ENCODE assay signal across 8 mouse cellular contexts in genomic region chr1:170590041-170590360, GRCm38 (mm10). TPM values are rescaled to one million over a fixed set of nuclear protein-coding genes. Genes with fewer than 3 reads are reported as not detected.
DNase-seq lines count a peak whose midpoint lies in the region; ATAC-seq and TF ChIP-seq lines count a peak whose summit lies in the region.

No protein-coding gene starts in this region.

- DNase-seq in lung, embryonic 14.5 days: peak; percentile 21
- no peak for DNase-seq in lung, adult 18-20 months
- DNase-seq in thymus, adult 18-20 months: no peak
- no peak for DNase-seq in thymus, postnatal 0 days (ENCODE audit: low spot score)
- no peak for DNase-seq in layer of hippocampus, postnatal 36 days

- H3K4me3 ChIP-seq in lung, embryonic 14.5 days (ENCODE audit: low read depth, low read length): peak overlapping the region; percentile 80
- H3K4me3 ChIP-seq in embryonic facial prominence, embryonic 13.5 days: peak overlapping the region; percentile 75
- peak overlapping the region; percentile 69 for H3K4me3 ChIP-seq in intestine, embryonic 16.5 days (ENCODE audit: low read length)
- peak overlapping the region; percentile 86 for H3K4me3 ChIP-seq in neural tube, embryonic 13.5 days

- peak overlapping the region; percentile 78 for H3K9ac ChIP-seq in lung, embryonic 14.5 days
- peak overlapping the region; percentile 80 for H3K9ac ChIP-seq in embryonic facial prominence, embryonic 13.5 days
- peak overlapping the region; percentile 88 for H3K9ac ChIP-seq in intestine, embryonic 16.5 days (ENCODE audit: low read depth, low read length)
- H3K9ac ChIP-seq in neural tube, embryonic 13.5 days: peak overlapping the region; percentile 96

- peaks cover 6% of the 10 kb centered on the region; the same call in 1 of the 2 replicates for H3K4me1 ChIP-seq in lung, embryonic 14.5 days (ENCODE audit: insufficient read depth)
- H3K4me1 ChIP-seq in embryonic facial prominence, embryonic 13.5 days: peaks cover 9% of the 10 kb centered on the region
- H3K4me1 ChIP-seq in intestine, embryonic 16.5 days (ENCODE audit: control insufficient read depth, insufficient read depth, low read length): peaks cover 8% of the 10 kb centered on the region; the same call in 1 of the 2 replicates
- H3K4me1 ChIP-seq in neural tube, embryonic 13.5 days (replicated peaks): peaks cover 28% of the 10 kb centered on the region

- 2% methylated on average over 11 of the region's 11 CpGs for WGBS in lung, embryonic 14.5 days
- WGBS in embryonic facial prominence, embryonic 13.5 days: 3% methylated on average over 11 of the region's 11 CpGs
- 4% methylated on average over 11 of the region's 11 CpGs for WGBS in intestine, embryonic 16.5 days
- 2% methylated on average over 11 of the region's 11 CpGs for WGBS in neural tube, embryonic 13.5 days

- H3K36me3 ChIP-seq in lung, embryonic 14.5 days (ENCODE audit: insufficient read depth): 0 out of 2 replicates have a peak, but pooled peaks cover 4% of the 10 kb centered on the region
- no peaks in the 10 kb centered on the region for H3K36me3 ChIP-seq in embryonic facial prominence, embryonic 13.5 days
- no peaks in the 10 kb centered on the region for H3K36me3 ChIP-seq in intestine, embryonic 16.5 days (ENCODE audit: control insufficient read depth, insufficient read depth, low read length)
- H3K36me3 ChIP-seq in neural tube, embryonic 13.5 days: peaks cover 8% of the 10 kb centered on the region; the same call in 1 of the 2 replicates

- H3K9me3 ChIP-seq in lung, embryonic 14.5 days (ENCODE audit: low read depth, low read length): peaks cover 4% of the 10 kb centered on the region; the same call in 1 of the 2 replicates
- no peaks in the 10 kb centered on the region for H3K9me3 ChIP-seq in embryonic facial prominence, embryonic 13.5 days
- peaks cover 7% of the 10 kb centered on the region; the same call in 1 of the 2 replicates for H3K9me3 ChIP-seq in intestine, embryonic 16.5 days (ENCODE audit: control insufficient read depth, low read length)
- H3K9me3 ChIP-seq in neural tube, embryonic 13.5 days: peaks cover 9% of the 10 kb centered on the region; the same call in 1 of the 2 replicates

- H3K4me2 ChIP-seq in lung, embryonic 14.5 days: peak overlapping the region; percentile 99
- H3K4me2 ChIP-seq in embryonic facial prominence, embryonic 13.5 days: peak overlapping the region; percentile 86
- peak overlapping the region; percentile 97 for H3K4me2 ChIP-seq in intestine, embryonic 16.5 days (ENCODE audit: low read depth, low read length)
- H3K4me2 ChIP-seq in neural tube, embryonic 13.5 days: peak overlapping the region; percentile 92

- H3K27ac ChIP-seq in lung, embryonic 14.5 days (ENCODE audit: low read depth): no peak overlapping the region
- no peak overlapping the region for H3K27ac ChIP-seq in embryonic facial prominence, embryonic 13.5 days
- H3K27ac ChIP-seq in intestine, embryonic 16.5 days (ENCODE audit: low read length): 0 out of 2 replicates have a peak overlapping the region, but pooled peaks have one; percentile 34
- H3K27ac ChIP-seq in neural tube, embryonic 13.5 days (replicated peaks): no peak overlapping the region

- no peaks in the 10 kb centered on the region for H3K27me3 ChIP-seq in lung, embryonic 14.5 days (ENCODE audit: insufficient read depth, low read length)
- H3K27me3 ChIP-seq in embryonic facial prominence, embryonic 13.5 days: peaks cover 10% of the 10 kb centered on the region
- H3K27me3 ChIP-seq in intestine, embryonic 16.5 days (replicated peaks; ENCODE audit: control insufficient read depth, insufficient read depth, low read length): no peaks in the 10 kb centered on the region
- no peaks in the 10 kb centered on the region for H3K27me3 ChIP-seq in neural tube, embryonic 13.5 days

- ATAC-seq in lung, embryonic 14.5 days (ENCODE audit: insufficient read depth): no peak
- no peak for ATAC-seq in embryonic facial prominence, embryonic 13.5 days (ENCODE audit: insufficient number of reproducible peaks, insufficient read depth, low FRiP score, low TSS enrichment, low read depth)
- ATAC-seq in intestine, embryonic 16.5 days: no peak
- ATAC-seq in neural tube, embryonic 13.5 days (ENCODE audit: low read depth): no peak

- no peak for TF ChIP-seq CTCF in lung, embryonic 14.5 days (IDR thresholded peaks at IDR 0.05; ENCODE audit: low read depth)

RNA-seq across cellular contexts. Expression of gene Nos1ap, which starts 0.3 kb away (rescaled TPM):
- polyA plus RNA-seq in lung, embryonic 14.5 days (2014; fragmentation: Nextera tagmentation; extraction: Ambion mirVana): 7.9 and 9.8 TPM in 2 replicates
- 6.2 and 9.1 TPM in 2 replicates for polyA plus RNA-seq in embryonic facial prominence, embryonic 13.5 days (2015; fragmentation: Nextera tagmentation; extraction: Ambion mirVana)
- 6.2 and 8.1 TPM in 2 replicates for polyA plus RNA-seq in intestine, embryonic 16.5 days (2015; fragmentation: Nextera tagmentation; extraction: Ambion mirVana)
- 17.6 and 17.9 TPM in 2 replicates for polyA plus RNA-seq in neural tube, embryonic 13.5 days (2015; fragmentation: Nextera tagmentation; extraction: Ambion mirVana)
- polyA plus RNA-seq in thymus, postnatal 0 days (2015; fragmentation: Nextera tagmentation; extraction: Ambion mirVana): 0.86 and 1.8 TPM in 2 replicates
- 100 to 1,000 TPM; 204 to 213 TPM for total RNA-seq in layer of hippocampus, postnatal 36 days (2021)

RNA-seq across cellular contexts. Expression of gene Olfml2b, which starts 54.3 kb away (rescaled TPM):
- polyA plus RNA-seq in lung, embryonic 14.5 days (2014; fragmentation: Nextera tagmentation; extraction: Ambion mirVana): 18.8 and 19.9 TPM in 2 replicates
- polyA plus RNA-seq in embryonic facial prominence, embryonic 13.5 days (2015; fragmentation: Nextera tagmentation; extraction: Ambion mirVana): 12.2 and 13.0 TPM in 2 replicates
- 17.0 and 17.2 TPM in 2 replicates for polyA plus RNA-seq in intestine, embryonic 16.5 days (2015; fragmentation: Nextera tagmentation; extraction: Ambion mirVana)
- polyA plus RNA-seq in neural tube, embryonic 13.5 days (2015; fragmentation: Nextera tagmentation; extraction: Ambion mirVana): 13.0 and 14.4 TPM in 2 replicates
- 1.7 and 2.7 TPM in 2 replicates for polyA plus RNA-seq in thymus, postnatal 0 days (2015; fragmentation: Nextera tagmentation; extraction: Ambion mirVana)
- 10 to 100 TPM; 40.6 to 52.9 TPM for total RNA-seq in layer of hippocampus, postnatal 36 days (2021)
